Mouse (Mus musculus): ENCODE results near the gene Atp2b2. TPM values are rescaled to one million over a fixed set of nuclear protein-coding genes. Genes with fewer than 3 reads are reported as not detected.
A peak's percentile ranks its signal among the peaks of the same experiment; 100 is the strongest.

The Atp2b2 gene
- polyA plus RNA-seq, 1 experiment from 2014 or later = 23.5 TPM

DNA sequence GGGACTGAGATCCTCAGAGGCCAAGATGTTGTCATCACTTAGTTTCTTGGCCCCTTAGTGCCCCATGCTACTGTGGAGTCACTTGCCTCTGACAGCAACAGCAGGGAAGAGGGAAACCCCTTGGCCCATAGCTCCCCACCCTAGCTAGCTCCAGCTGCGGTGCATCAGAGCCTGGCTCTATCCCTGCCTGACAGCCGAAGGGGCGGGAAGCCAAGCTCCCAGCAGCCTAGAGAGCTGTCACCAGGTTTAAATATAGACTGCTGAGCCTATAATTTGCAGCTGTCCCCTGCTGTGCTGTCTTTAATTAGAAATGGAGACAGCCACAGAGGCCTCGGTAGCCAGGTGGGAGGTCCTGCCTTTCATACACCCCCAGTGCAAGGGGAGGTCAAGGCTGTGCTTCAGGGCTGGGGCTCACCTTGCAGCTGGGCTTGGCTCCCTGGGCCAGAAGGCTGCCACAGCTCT, 247.1 kb downstream of the Atp2b2 start:
- no peak overlapping the region for H3K4me3 ChIP-seq (replicated peaks; ENCODE audit: low read depth, low read length)
- peaks cover 17% of the 10 kb centered on the region; the same call in 1 of the 2 replicates for H3K36me3 ChIP-seq (ENCODE audit: control insufficient read depth, insufficient read depth, low read length)
- no peak overlapping the region for H3K9ac ChIP-seq (replicated peaks; ENCODE audit: low read length)
- H3K4me1 ChIP-seq (ENCODE audit: control insufficient read depth, insufficient read depth, low read length) = peaks cover 10% of the 10 kb centered on the region
- H3K4me2 ChIP-seq (ENCODE audit: low read length) = no peak overlapping the region
- H3K9me3 ChIP-seq (ENCODE audit: control insufficient read depth, low read length) = no peaks in the 10 kb centered on the region
- H3K27ac ChIP-seq (replicated peaks; ENCODE audit: low read depth, low read length) = peak overlapping the region; percentile 45; the same call in 1 of the 2 replicates
- DNase-seq (peak; percentile 49), ATAC-seq (ENCODE audit: low FRiP score, low TSS enrichment) (no peak)
- H3K27me3 ChIP-seq (ENCODE audit: control insufficient read depth, insufficient read depth, low read length) = no peaks in the 10 kb centered on the region
- WGBS = 6% methylated on average over 4 of the region's 4 CpGs

GRCm38 (mm10) chr6:113792368-113792767, 250.0 kb downstream of the Atp2b2 start:
- ATAC-seq (ENCODE audit: low FRiP score, low TSS enrichment) = no peak
- WGBS = 84% methylated on average over 5 of the region's 5 CpGs

GRCm38 (mm10) chr6:113791012-113791411, 251.4 kb downstream of the Atp2b2 start:
- 85% methylated on average over 8 of the region's 8 CpGs for WGBS
- H3K4me2 ChIP-seq (ENCODE audit: low read length) = no peak overlapping the region
- no peak for ATAC-seq (ENCODE audit: low FRiP score, low TSS enrichment)
- no peak overlapping the region for H3K9ac ChIP-seq (replicated peaks; ENCODE audit: low read length)
- no peak for DNase-seq
- no peak overlapping the region for H3K4me3 ChIP-seq (replicated peaks; ENCODE audit: low read depth, low read length)
- no peaks in the 10 kb centered on the region for H3K27me3 ChIP-seq (ENCODE audit: control insufficient read depth, insufficient read depth, low read length)
- H3K27ac ChIP-seq (replicated peaks; ENCODE audit: low read depth, low read length) = no peak overlapping the region
- no peaks in the 10 kb centered on the region for H3K9me3 ChIP-seq (ENCODE audit: control insufficient read depth, low read length)
- H3K4me1 ChIP-seq (ENCODE audit: control insufficient read depth, insufficient read depth, low read length) = peaks cover 4% of the 10 kb centered on the region; the same call in 1 of the 2 replicates
- H3K36me3 ChIP-seq (ENCODE audit: control insufficient read depth, insufficient read depth, low read length) = peaks cover 25% of the 10 kb centered on the region; the same call in 1 of the 2 replicates

More at GRCm38 (mm10) chr6:113792368-113792767, 250.0 kb downstream of the Atp2b2 start:
- no peak for DNase-seq
- H3K4me2 ChIP-seq (ENCODE audit: low read length) = no peak overlapping the region
- H3K9ac ChIP-seq (replicated peaks; ENCODE audit: low read length) = no peak overlapping the region
- no peaks in the 10 kb centered on the region for H3K27me3 ChIP-seq (ENCODE audit: control insufficient read depth, insufficient read depth, low read length)
- peaks cover 25% of the 10 kb centered on the region; the same call in 1 of the 2 replicates for H3K36me3 ChIP-seq (ENCODE audit: control insufficient read depth, insufficient read depth, low read length)
- peaks cover 4% of the 10 kb centered on the region; the same call in 1 of the 2 replicates for H3K4me1 ChIP-seq (ENCODE audit: control insufficient read depth, insufficient read depth, low read length)
- H3K27ac ChIP-seq (replicated peaks; ENCODE audit: low read depth, low read length) = no peak overlapping the region
- H3K9me3 ChIP-seq (ENCODE audit: control insufficient read depth, low read length) = no peaks in the 10 kb centered on the region
- no peak overlapping the region for H3K4me3 ChIP-seq (replicated peaks; ENCODE audit: low read depth, low read length)

DNA sequence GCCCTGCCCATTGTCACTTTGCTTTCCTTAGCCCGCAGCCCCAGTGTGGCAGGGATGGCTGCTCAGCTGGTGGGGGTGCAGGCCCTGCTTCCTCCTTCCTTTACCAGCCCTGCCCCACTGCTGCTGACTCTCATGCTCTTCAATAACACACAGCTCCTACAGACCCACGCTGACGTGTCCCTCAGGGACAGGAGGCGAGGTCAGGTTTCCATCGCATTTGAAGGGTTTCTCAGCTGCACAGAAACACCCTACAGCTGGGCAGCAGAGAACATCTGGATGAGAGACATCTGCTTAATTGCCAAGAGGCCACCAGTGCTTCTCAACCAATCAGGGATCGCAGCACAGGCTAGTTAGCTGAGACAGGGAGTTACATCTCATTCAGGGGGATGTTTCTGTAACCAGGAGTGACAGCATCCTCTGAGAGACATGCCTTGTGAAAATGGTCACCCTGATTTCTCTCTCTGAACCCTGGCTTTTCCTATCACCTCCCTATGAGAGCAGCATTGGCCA, 254.9 kb downstream of the Atp2b2 start:
- H3K27me3 ChIP-seq (ENCODE audit: control insufficient read depth, insufficient read depth, low read length) = no peaks in the 10 kb centered on the region
- DNase-seq (no peak), ATAC-seq (ENCODE audit: low FRiP score, low TSS enrichment) (no peak)
- H3K4me2 ChIP-seq (ENCODE audit: low read length) = no peak overlapping the region
- WGBS = 49% methylated on average over 6 of the region's 6 CpGs
- H3K27ac ChIP-seq (replicated peaks; ENCODE audit: low read depth, low read length) = no peak overlapping the region
- H3K9ac ChIP-seq (replicated peaks; ENCODE audit: low read length) = no peak overlapping the region
- no peaks in the 10 kb centered on the region for H3K4me1 ChIP-seq (ENCODE audit: control insufficient read depth, insufficient read depth, low read length)
- H3K9me3 ChIP-seq (ENCODE audit: control insufficient read depth, low read length) = no peaks in the 10 kb centered on the region
- H3K36me3 ChIP-seq (ENCODE audit: control insufficient read depth, insufficient read depth, low read length) = peaks cover 18% of the 10 kb centered on the region
- no peak overlapping the region for H3K4me3 ChIP-seq (replicated peaks; ENCODE audit: low read depth, low read length)

- DNase-seq (no peak), ATAC-seq (ENCODE audit: low FRiP score, low TSS enrichment) (no peak)
- Histone ChIP-seq H3K9ac (replicated peaks; ENCODE audit: low read length) (no peak overlapping the region), H3K27me3 (ENCODE audit: control insufficient read depth, insufficient read depth, low read length) (no peaks in the 10 kb centered on the region), H3K4me2 (ENCODE audit: low read length) (no peak overlapping the region), H3K9me3 (ENCODE audit: control insufficient read depth, low read length) (no peaks in the 10 kb centered on the region), H3K4me1 (ENCODE audit: control insufficient read depth, insufficient read depth, low read length) (no peaks in the 10 kb centered on the region), H3K27ac (replicated peaks; ENCODE audit: low read depth, low read length) (no peak overlapping the region), H3K4me3 (replicated peaks; ENCODE audit: low read depth, low read length) (no peak overlapping the region), H3K36me3 (ENCODE audit: control insufficient read depth, insufficient read depth, low read length) (peaks cover 25% of the 10 kb centered on the region)
- 86% methylated on average over 7 of the region's 7 CpGs for WGBS
Measured at GRCm38 (mm10) chr6:113785658-113786057, 256.8 kb downstream of the Atp2b2 start.

GRCm38 (mm10) chr6:113778229-113778753, 264.1 kb downstream of the Atp2b2 start:
- Histone ChIP-seq H3K9me3 (ENCODE audit: control insufficient read depth, low read length) (no peaks in the 10 kb centered on the region), H3K4me3 (replicated peaks; ENCODE audit: low read depth, low read length) (no peak overlapping the region), H3K27me3 (ENCODE audit: control insufficient read depth, insufficient read depth, low read length) (no peaks in the 10 kb centered on the region), H3K9ac (replicated peaks; ENCODE audit: low read length) (no peak overlapping the region), H3K36me3 (ENCODE audit: control insufficient read depth, insufficient read depth, low read length) (peaks cover 15% of the 10 kb centered on the region; the same call in 1 of the 2 replicates), H3K4me1 (ENCODE audit: control insufficient read depth, insufficient read depth, low read length) (no peaks in the 10 kb centered on the region), H3K27ac (replicated peaks; ENCODE audit: low read depth, low read length) (no peak overlapping the region), H3K4me2 (ENCODE audit: low read length) (no peak overlapping the region)
- 61% methylated on average over 7 of the region's 7 CpGs for WGBS
- no peak for ATAC-seq (ENCODE audit: low FRiP score, low TSS enrichment)
- DNase-seq = no peak

GRCm38 (mm10) chr6:113768804-113769203, 273.6 kb downstream of the Atp2b2 start:
- no peaks in the 10 kb centered on the region for H3K4me1 ChIP-seq (ENCODE audit: control insufficient read depth, insufficient read depth, low read length)
- no peak overlapping the region for H3K4me2 ChIP-seq (ENCODE audit: low read length)
- ATAC-seq (ENCODE audit: low FRiP score, low TSS enrichment) (no peak), DNase-seq (no peak)
- H3K4me3 ChIP-seq (replicated peaks; ENCODE audit: low read depth, low read length) = no peak overlapping the region
- H3K9me3 ChIP-seq (ENCODE audit: control insufficient read depth, low read length) = no peaks in the 10 kb centered on the region
- WGBS = 76% methylated on average over 11 of the region's 11 CpGs
- H3K36me3 ChIP-seq (ENCODE audit: control insufficient read depth, insufficient read depth, low read length) = peaks cover 21% of the 10 kb centered on the region; the same call in 1 of the 2 replicates
- no peaks in the 10 kb centered on the region for H3K27me3 ChIP-seq (ENCODE audit: control insufficient read depth, insufficient read depth, low read length)
- no peak overlapping the region for H3K9ac ChIP-seq (replicated peaks; ENCODE audit: low read length)
- H3K27ac ChIP-seq (replicated peaks; ENCODE audit: low read depth, low read length) = no peak overlapping the region

DNA sequence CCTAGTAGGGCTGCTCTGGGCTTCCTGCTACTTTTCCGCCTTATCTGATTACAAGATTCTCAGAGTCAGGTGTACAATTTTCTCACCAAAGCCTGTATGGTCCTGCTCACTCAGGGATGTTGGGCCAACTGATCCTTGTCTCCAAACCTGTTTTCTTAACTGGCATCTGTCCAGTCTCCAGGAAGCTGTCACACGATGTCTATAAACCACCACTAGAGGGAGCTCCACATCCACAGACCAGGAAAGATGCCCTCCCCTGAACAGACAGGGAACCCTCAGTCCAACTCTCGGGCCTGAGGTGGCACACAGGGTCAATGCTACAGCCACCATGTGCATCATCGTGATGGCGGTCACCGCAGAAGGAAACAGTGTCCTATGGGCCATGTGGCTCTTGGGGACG, 280.8 kb downstream of the Atp2b2 start:
- no peak overlapping the region for H3K9ac ChIP-seq (replicated peaks; ENCODE audit: low read length)
- no peaks in the 10 kb centered on the region for H3K9me3 ChIP-seq (ENCODE audit: control insufficient read depth, low read length)
- H3K4me2 ChIP-seq (ENCODE audit: low read length) = no peak overlapping the region
- H3K27me3 ChIP-seq (ENCODE audit: control insufficient read depth, insufficient read depth, low read length) = no peaks in the 10 kb centered on the region
- DNase-seq (peak; percentile 91), ATAC-seq (ENCODE audit: low FRiP score, low TSS enrichment) (peak; percentile 50; the same call in 1 of the 2 replicates)
- no peak overlapping the region for H3K4me3 ChIP-seq (replicated peaks; ENCODE audit: low read depth, low read length)
- peaks cover 41% of the 10 kb centered on the region for H3K36me3 ChIP-seq (ENCODE audit: control insufficient read depth, insufficient read depth, low read length)
- no peak overlapping the region for H3K27ac ChIP-seq (replicated peaks; ENCODE audit: low read depth, low read length)
- H3K4me1 ChIP-seq (ENCODE audit: control insufficient read depth, insufficient read depth, low read length) = no peaks in the 10 kb centered on the region
- 25% methylated on average over 7 of the region's 7 CpGs for WGBS

DNA sequence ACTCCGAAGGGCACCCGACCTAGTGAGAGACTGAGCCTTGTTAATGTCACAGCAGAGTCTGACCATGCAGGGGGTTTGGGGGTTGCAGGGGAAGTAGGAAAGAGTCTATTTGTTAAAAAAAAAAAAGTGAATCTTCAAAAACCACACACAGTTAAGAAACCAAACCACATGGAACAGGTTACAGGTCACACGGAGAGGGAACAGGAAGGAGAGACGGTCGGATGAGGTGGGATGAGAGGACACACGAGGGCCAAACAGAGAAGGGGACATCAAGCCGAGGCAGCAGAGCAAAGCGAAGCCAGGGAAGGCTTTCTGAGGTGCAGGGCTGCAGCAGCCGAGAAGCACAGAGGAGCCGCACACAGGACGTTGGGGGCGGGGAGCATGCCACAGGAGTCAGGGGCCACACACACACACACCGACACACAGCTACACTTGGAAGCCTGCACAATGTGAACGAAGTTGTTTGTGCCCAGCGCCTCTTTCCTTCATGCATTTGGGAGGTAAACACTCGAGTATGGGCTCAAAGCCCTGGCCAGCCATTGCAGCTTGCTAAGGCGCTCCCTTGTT, 293.2 kb downstream of the Atp2b2 start:
- 62% methylated on average over 17 of the region's 17 CpGs for WGBS
- Histone ChIP-seq H3K4me1 (ENCODE audit: control insufficient read depth, insufficient read depth, low read length) (no peaks in the 10 kb centered on the region), H3K4me2 (ENCODE audit: low read length) (no peak overlapping the region), H3K36me3 (ENCODE audit: control insufficient read depth, insufficient read depth, low read length) (peaks cover 5% of the 10 kb centered on the region; the same call in 1 of the 2 replicates), H3K9me3 (ENCODE audit: control insufficient read depth, low read length) (no peaks in the 10 kb centered on the region), H3K27me3 (ENCODE audit: control insufficient read depth, insufficient read depth, low read length) (0 out of 2 replicates have a peak, but pooled peaks cover 3% of the 10 kb centered on the region), H3K9ac (replicated peaks; ENCODE audit: low read length) (no peak overlapping the region), H3K27ac (replicated peaks; ENCODE audit: low read depth, low read length) (no peak overlapping the region), H3K4me3 (replicated peaks; ENCODE audit: low read depth, low read length) (no peak overlapping the region)
- ATAC-seq (ENCODE audit: low FRiP score, low TSS enrichment) (no peak), DNase-seq (no peak)
